Mouse (Mus musculus) layer of hippocampus, postnatal 10 days (tissue): Measurements from ENCODE around the gene Cox5a. TPM values are rescaled to one million over a fixed set of nuclear protein-coding genes. Genes with fewer than 3 reads are reported as not detected.

ENCODE experiments used
- DNase-seq, 2 experiments: peaks; one replicate each; pipeline ENCODE4 v3.0.0; 2021; ENCODE audit warnings: low spot score in 2 of 2
- total RNA-seq, 2 experiments: library from RNA; stranded (reverse); gene quantifications; 2 replicates each; pipeline ENCODE4 v1.2.3; 2021

Cox5a gene
- total RNA-seq, 2 experiments from 2014 or later, result 486 to 497 TPM

- peak; percentile 94 to 95 for DNase-seq
Measured at GRCm38 (mm10) chr9:57560861-57561710, 40.0 kb downstream of the Cox5a start, which contains the start of gene Scamp2. Gene Scamp2 (plus strand): TSS chr9:57560943.

GRCm38 (mm10) chr9:57561711-57562099 is 40.6 kb downstream of the Cox5a start:
- DNase-seq, result no peak

- DNase-seq, result no peak
Measured at GRCm38 (mm10) chr9:57562896-57563372, 41.9 kb downstream of the Cox5a start.

- no peak for DNase-seq
Measured at GRCm38 (mm10) chr9:57564609-57565008, 43.5 kb downstream of the Cox5a start.

GRCm38 (mm10) chr9:57565741-57566221 is 44.7 kb downstream of the Cox5a start:
- DNase-seq, result peak; percentile 66 to 73

GRCm38 (mm10) chr9:57566846-57567245 is 45.8 kb downstream of the Cox5a start:
- DNase-seq, result no peak

GRCm38 (mm10) chr9:57568500-57568899 is 47.4 kb downstream of the Cox5a start:
- no peak for DNase-seq

GRCm38 (mm10) chr9:57574397-57574796 is 53.3 kb downstream of the Cox5a start:
- no peak for DNase-seq

- DNase-seq, result no peak
Measured at GRCm38 (mm10) chr9:57575577-57575976, 54.5 kb downstream of the Cox5a start.

GRCm38 (mm10) chr9:57577144-57577849 is 56.2 kb downstream of the Cox5a start:
- no peak for DNase-seq

Other genes starting within 250 kb of the Cox5a start
- gene Ppcdc, start 81.2 kb upstream of the Cox5a start, total RNA-seq, result 10 to 100 TPM; 14.2 to 15.5 TPM
- gene Scamp5, start 53.2 kb upstream of the Cox5a start, total RNA-seq, result 100 to 1,000 TPM; 345 to 387 TPM
- 10 to 100 TPM; 11.5 to 11.7 TPM for gene Rpp25, start 17.2 kb upstream of the Cox5a start, total RNA-seq
- gene Fam219b, start 16.3 kb downstream of the Cox5a start, total RNA-seq, result 10 to 100 TPM; 24.6 to 28.8 TPM
- 10 to 100 TPM; 70.4 to 76.5 TPM for gene Mpi, start 31.5 kb downstream of the Cox5a start, total RNA-seq
- gene Scamp2, start 39.7 kb downstream of the Cox5a start, total RNA-seq, result 10 to 100 TPM; 28.9 to 33.3 TPM
- gene Ulk3, start 68.2 kb downstream of the Cox5a start, total RNA-seq, result 10 to 100 TPM; 26.3 to 27.0 TPM
- 1 to 10 TPM; 1.9 to 2.6 TPM for gene Cplx3, start 85.0 kb downstream of the Cox5a start, total RNA-seq
- not detected for gene Lman1l, start 99.5 kb downstream of the Cox5a start, total RNA-seq
- gene Csk, start 132.4 kb downstream of the Cox5a start, total RNA-seq, result 10 to 100 TPM; 56.6 to 59.0 TPM
- gene Cyp1a2, start 162.4 kb downstream of the Cox5a start, total RNA-seq, result not detected
- under 1 TPM; 0.48 to 0.60 TPM for gene Cyp1a1, start 166.7 kb downstream of the Cox5a start, total RNA-seq
- 10 to 100 TPM; 14.6 to 16.0 TPM for gene Edc3, start 187.3 kb downstream of the Cox5a start, total RNA-seq
- gene Clk3, start 244.6 kb downstream of the Cox5a start, total RNA-seq, result 10 to 100 TPM; 64.3 to 66.9 TPM